Mouse (Mus musculus) E14TG2a.4 (cell line): ENCODE data around the gene Rnf144b.

Experiments used
- CTCF ChIP-seq: conservative IDR thresholded peaks from 2 replicates; pipeline ENCODE4 v1.5.1; 2014; ENCODE audit warnings: low read length
- NANOG ChIP-seq: IDR thresholded peaks from 2 replicates; pipeline ENCODE4 v1.6.1; 2014; ENCODE audit warnings: borderline replicate concordance, low read length, mixed read lengths
- POU5F1 ChIP-seq: IDR thresholded peaks from 2 replicates; pipeline ENCODE4 v1.6.1; 2014; ENCODE audit warnings: low read length, borderline replicate concordance

DNA sequence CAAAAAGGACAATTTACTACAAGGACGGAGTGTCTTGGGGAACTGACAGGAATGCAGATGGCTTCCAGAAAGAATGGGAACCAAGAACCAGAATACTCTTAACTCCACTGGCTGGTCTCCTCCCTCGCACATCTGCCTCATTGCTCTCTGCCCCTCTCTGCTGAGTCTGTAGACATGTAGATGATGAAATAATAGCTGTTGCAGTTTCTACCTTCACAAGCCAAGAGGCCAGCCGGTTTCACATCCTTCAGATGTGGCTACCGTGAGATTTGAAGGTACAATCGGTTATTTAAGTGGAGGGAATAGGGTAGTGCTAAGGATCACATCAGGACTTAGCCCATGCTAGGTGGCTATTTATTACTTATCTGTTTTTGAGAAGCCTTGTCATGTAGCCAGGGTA lies 59.9 kb downstream of the Rnf144b start:
- TF ChIP-seq CTCF (no peak), NANOG (no peak), POU5F1 (no peak)
